Mouse (Mus musculus): ENCODE measurements around the gene Ago3. TPM values are rescaled to one million over a fixed set of nuclear protein-coding genes. Genes with fewer than 3 reads are reported as not detected.

Gene Ago3
- total and polyA plus RNA-seq, 2 experiments from 2014 or later = 7.6 to 12.8 TPM

- H3K4me3 ChIP-seq (ENCODE audit: low read length) = no peak overlapping the region
- peaks cover 13% of the 10 kb centered on the region for H3K4me1 ChIP-seq (ENCODE audit: insufficient read depth, low read length)
- no peak for TF ChIP-seq CTCF (IDR thresholded peaks at IDR 0.05; ENCODE audit: low read depth)
- no peak overlapping the region for H3K9ac ChIP-seq (replicated peaks; ENCODE audit: low read length)
- H3K36me3 ChIP-seq (ENCODE audit: insufficient read depth, low read length) = no peaks in the 10 kb centered on the region
- 16% methylated on average over 13 of the region's 13 CpGs for WGBS
- ATAC-seq (no peak), DNase-seq (ENCODE audit: low spot score) (peak; percentile 41)
- H3K27me3 ChIP-seq (ENCODE audit: insufficient read depth, low read length) = no peaks in the 10 kb centered on the region
- H3K9me3 ChIP-seq (ENCODE audit: low read length) = no peaks in the 10 kb centered on the region
- peak overlapping the region; percentile 3; the same call in 1 of the 2 replicates for H3K27ac ChIP-seq
- H3K4me2 ChIP-seq (ENCODE audit: low read depth, low read length) = peak overlapping the region; percentile 36
These were observed 104.5 kb downstream of the Ago3 start for GRCm38 (mm10) chr4:126324861-126325260.

GRCm38 (mm10) chr4:126322646-126323045, 106.7 kb downstream of the Ago3 start:
- no peak overlapping the region for H3K27ac ChIP-seq
- TF ChIP-seq CTCF (IDR thresholded peaks at IDR 0.05; ENCODE audit: low read depth) = no peak
- ATAC-seq = no peak
- H3K9me3 ChIP-seq (ENCODE audit: low read length) = no peaks in the 10 kb centered on the region
- no peak overlapping the region for H3K4me3 ChIP-seq (ENCODE audit: low read length)
- no peak for DNase-seq (ENCODE audit: low spot score)
- no peak overlapping the region for H3K4me2 ChIP-seq (ENCODE audit: low read depth, low read length)
- WGBS = 94% methylated on average over 13 of the region's 13 CpGs
- H3K9ac ChIP-seq (replicated peaks; ENCODE audit: low read length) = no peak overlapping the region
- peaks cover 8% of the 10 kb centered on the region for H3K36me3 ChIP-seq (ENCODE audit: insufficient read depth, low read length)
- H3K27me3 ChIP-seq (ENCODE audit: insufficient read depth, low read length) = no peaks in the 10 kb centered on the region
- H3K4me1 ChIP-seq (ENCODE audit: insufficient read depth, low read length) = peaks cover 13% of the 10 kb centered on the region

GRCm38 (mm10) chr4:126321854-126322511, 107.4 kb downstream of the Ago3 start:
- peaks cover 13% of the 10 kb centered on the region for H3K4me1 ChIP-seq (ENCODE audit: insufficient read depth, low read length)
- H3K27ac ChIP-seq = no peak overlapping the region
- H3K36me3 ChIP-seq (ENCODE audit: insufficient read depth, low read length) = peaks cover 12% of the 10 kb centered on the region
- peak overlapping the region; percentile 50 for H3K4me3 ChIP-seq (ENCODE audit: low read length)
- H3K9ac ChIP-seq (replicated peaks; ENCODE audit: low read length) = no peak overlapping the region
- peak overlapping the region; percentile 69 for H3K4me2 ChIP-seq (ENCODE audit: low read depth, low read length)
- peak; percentile 38 for ATAC-seq
- H3K27me3 ChIP-seq (ENCODE audit: insufficient read depth, low read length) = no peaks in the 10 kb centered on the region
- TF ChIP-seq CTCF (IDR thresholded peaks at IDR 0.05; ENCODE audit: low read depth) = no peak
- 53% methylated on average over 28 of the region's 28 CpGs for WGBS
- no peaks in the 10 kb centered on the region for H3K9me3 ChIP-seq (ENCODE audit: low read length)
- DNase-seq (ENCODE audit: low spot score) = no peak

- H3K4me3 ChIP-seq (ENCODE audit: low read length) = peak within 1 kb of the TSS; percentile 50
- WGBS = under 1% methylated on average over 79 of the region's 80 CpGs
- H3K9me3 ChIP-seq (ENCODE audit: low read length) = no peaks in the 10 kb centered on the region
- peak within 1 kb of the TSS; percentile 83 for H3K27ac ChIP-seq
- peak within 1 kb of the TSS; percentile 64 for H3K9ac ChIP-seq (replicated peaks; ENCODE audit: low read length)
- peak within 1 kb of the TSS; percentile 69 for H3K4me2 ChIP-seq (ENCODE audit: low read depth, low read length)
- H3K36me3 ChIP-seq (ENCODE audit: insufficient read depth, low read length) = peaks cover 19% of the 10 kb centered on the region
- no peaks in the 10 kb centered on the region for H3K27me3 ChIP-seq (ENCODE audit: insufficient read depth, low read length)
- H3K4me1 ChIP-seq (ENCODE audit: insufficient read depth, low read length) = peaks cover 13% of the 10 kb centered on the region
- peak; percentile 100 for TF ChIP-seq CTCF (IDR thresholded peaks at IDR 0.05; ENCODE audit: low read depth)
- DNase-seq (ENCODE audit: low spot score) (peak; percentile 98), ATAC-seq (peak; percentile 89)
These were observed 108.1 kb downstream of the Ago3 start, which contains the start of gene Adprhl2 for GRCm38 (mm10) chr4:126321111-126321853. Gene Adprhl2, minus strand, starts transcription at chr4:126321703.

- 96% methylated on average over 6 of the region's 6 CpGs for WGBS
- Histone ChIP-seq H3K36me3 (ENCODE audit: insufficient read depth, low read length) (peaks cover 22% of the 10 kb centered on the region), H3K27ac (no peak overlapping the region), H3K4me3 (ENCODE audit: low read length) (no peak overlapping the region), H3K9me3 (ENCODE audit: low read length) (no peaks in the 10 kb centered on the region), H3K27me3 (ENCODE audit: insufficient read depth, low read length) (no peaks in the 10 kb centered on the region), H3K4me1 (ENCODE audit: insufficient read depth, low read length) (peaks cover 7% of the 10 kb centered on the region; the same call in 1 of the 2 replicates), H3K4me2 (ENCODE audit: low read depth, low read length) (no peak overlapping the region), H3K9ac (replicated peaks; ENCODE audit: low read length) (no peak overlapping the region)
- DNase-seq (ENCODE audit: low spot score) (no peak), ATAC-seq (no peak)
- no peak for TF ChIP-seq CTCF (IDR thresholded peaks at IDR 0.05; ENCODE audit: low read depth)
These were observed 109.5 kb downstream of the Ago3 start for GRCm38 (mm10) chr4:126319806-126320205.

- no peaks in the 10 kb centered on the region for H3K9me3 ChIP-seq (ENCODE audit: low read length)
- H3K4me1 ChIP-seq (ENCODE audit: insufficient read depth, low read length) = peaks cover 7% of the 10 kb centered on the region; the same call in 1 of the 2 replicates
- no peak for ATAC-seq
- no peak for TF ChIP-seq CTCF (IDR thresholded peaks at IDR 0.05; ENCODE audit: low read depth)
- no peak overlapping the region for H3K4me3 ChIP-seq (ENCODE audit: low read length)
- H3K4me2 ChIP-seq (ENCODE audit: low read depth, low read length) = no peak overlapping the region
- no peak overlapping the region for H3K9ac ChIP-seq (replicated peaks; ENCODE audit: low read length)
- DNase-seq (ENCODE audit: low spot score) = no peak
- no peaks in the 10 kb centered on the region for H3K27me3 ChIP-seq (ENCODE audit: insufficient read depth, low read length)
- peaks cover 22% of the 10 kb centered on the region for H3K36me3 ChIP-seq (ENCODE audit: insufficient read depth, low read length)
- WGBS = 87% methylated on average over 13 of the region's 13 CpGs
- H3K27ac ChIP-seq = no peak overlapping the region
These were observed 112.8 kb downstream of the Ago3 start for GRCm38 (mm10) chr4:126316443-126317040.
